Mouse (Mus musculus) thymus, adult 2 months (tissue): ENCODE results near the gene Rinl.

Experiments used
- CTCF ChIP-seq: fragments of 200-500 bp; IDR thresholded peaks from 2 replicates; pipeline ENCODE4 v1.5.1; 2012; ENCODE audit warnings: mild to moderate bottlenecking, control low read depth, low read length, moderate library complexity, borderline replicate concordance; ENCODE audit not compliant: control insufficient read depth, poor library complexity, insufficient read depth; ENCODE audit errors: extremely low read depth
- POLR2A ChIP-seq: fragments of 200-500 bp; IDR thresholded peaks from 2 replicates; pipeline ENCODE4 v1.6.1; 2012; ENCODE audit warnings: mild to moderate bottlenecking, low read length, control low read depth, moderate library complexity; ENCODE audit not compliant: control insufficient read depth, poor library complexity, insufficient read depth; ENCODE audit errors: extremely low read depth

- TF ChIP-seq CTCF (no peak), POLR2A (no peak)
Measured at GRCm38 (mm10) chr7:28820358-28821260, 31.8 kb downstream of the Rinl start.
